Mouse (Mus musculus) B cell, adult 2 months (primary cell): Measurements from ENCODE around the gene Hgfac.

ENCODE experiments used
- DNase-seq, 2 experiments: peaks; one replicate each; pipeline ENCODE4 v3.0.0; 2022

The Hgfac gene

DNA sequence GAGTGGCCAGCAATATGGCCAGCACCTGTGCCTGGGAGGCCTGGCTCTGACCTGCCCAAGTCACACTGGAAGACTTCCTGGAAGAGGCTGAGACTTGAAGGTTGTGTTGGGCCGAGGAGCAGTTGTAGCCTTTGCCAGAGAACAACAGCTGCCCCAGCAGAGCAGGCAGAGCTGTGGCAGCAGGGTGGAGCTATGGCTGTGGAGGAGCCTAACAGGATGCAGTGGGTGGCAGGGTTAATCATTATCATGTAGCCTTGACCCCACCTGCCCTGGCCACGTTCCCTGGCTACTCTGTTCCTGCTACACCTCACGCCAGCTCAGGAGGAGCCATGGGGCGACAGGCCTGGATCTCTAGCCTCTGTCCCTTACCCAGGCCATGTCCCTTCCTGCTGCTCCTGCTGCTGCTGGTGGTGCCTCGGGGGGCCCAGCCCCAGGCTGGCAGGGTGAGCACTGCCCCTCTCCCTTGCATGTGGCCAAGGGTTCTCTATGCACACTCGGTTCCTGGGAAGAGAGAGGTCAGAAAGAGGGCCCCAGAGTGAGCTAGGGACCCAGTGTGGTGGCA is at the start of gene Hgfac:
Hgfac (plus strand) TSS at position 242 of the 562 bp plus-strand sequence.
- no peak for DNase-seq

DNA sequence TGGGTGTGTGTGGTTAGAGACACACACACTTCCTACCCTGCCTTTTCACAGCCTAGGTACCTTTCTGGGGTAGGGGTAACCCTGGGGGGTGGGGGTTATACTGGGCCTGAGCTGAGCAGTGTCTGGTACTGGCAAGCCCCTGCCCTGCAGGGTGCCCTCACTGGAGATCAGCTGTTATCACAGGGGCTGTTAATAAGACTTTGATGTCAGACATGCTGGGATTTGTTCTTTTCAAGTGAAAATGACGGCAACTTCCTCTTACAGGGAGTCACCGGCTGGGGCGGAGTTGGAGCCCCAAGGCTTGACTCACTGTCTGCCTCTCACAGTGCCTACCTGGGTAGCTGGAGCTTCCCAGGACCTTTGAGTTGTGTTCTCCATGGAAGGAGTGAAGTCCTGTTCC is 42.6 kb upstream of the Hgfac start:
- DNase-seq = peak; percentile 4 to 12

DNA sequence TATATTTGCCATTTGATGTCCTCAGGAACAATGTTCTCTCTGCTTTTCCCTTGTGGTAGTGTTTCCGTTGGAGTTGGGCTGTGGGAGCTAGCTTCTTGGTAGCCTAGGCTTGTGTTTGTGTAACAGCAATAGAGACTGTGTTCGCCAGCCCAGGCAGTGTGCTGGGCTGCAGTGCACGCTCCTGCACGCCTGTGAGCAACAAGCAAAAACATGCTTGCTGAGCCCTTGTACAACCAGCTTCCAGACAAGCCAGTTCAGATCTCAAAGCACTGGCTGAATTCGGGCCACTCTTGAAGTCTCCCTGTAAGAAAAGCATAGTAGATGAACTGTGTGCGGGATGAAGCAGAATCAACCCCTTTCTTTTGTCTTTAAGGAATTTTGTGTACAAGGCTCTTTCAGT is 42.0 kb upstream of the Hgfac start:
- DNase-seq = no peak

DNA sequence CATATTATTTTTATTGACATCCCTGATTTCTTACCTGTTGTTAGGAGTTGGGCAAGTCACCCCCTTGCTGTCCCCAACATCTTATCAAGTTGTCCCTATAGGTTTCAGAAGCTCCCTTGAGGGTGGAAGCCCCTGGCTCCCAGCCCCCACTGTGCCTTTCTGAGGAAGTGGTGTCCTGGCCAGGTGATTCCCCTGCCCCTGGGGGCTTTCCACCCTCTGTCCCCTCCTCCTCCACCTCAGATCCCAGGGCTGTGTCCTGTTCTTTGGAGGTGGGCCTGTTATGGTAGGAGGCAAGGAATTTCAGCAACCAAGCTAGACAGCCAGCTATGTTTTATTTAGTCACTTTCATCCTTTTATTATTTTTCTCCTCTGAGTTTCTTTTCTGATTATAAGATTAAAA is 41.0 kb upstream of the Hgfac start:
- peak; percentile 1 to 11 for DNase-seq

DNA sequence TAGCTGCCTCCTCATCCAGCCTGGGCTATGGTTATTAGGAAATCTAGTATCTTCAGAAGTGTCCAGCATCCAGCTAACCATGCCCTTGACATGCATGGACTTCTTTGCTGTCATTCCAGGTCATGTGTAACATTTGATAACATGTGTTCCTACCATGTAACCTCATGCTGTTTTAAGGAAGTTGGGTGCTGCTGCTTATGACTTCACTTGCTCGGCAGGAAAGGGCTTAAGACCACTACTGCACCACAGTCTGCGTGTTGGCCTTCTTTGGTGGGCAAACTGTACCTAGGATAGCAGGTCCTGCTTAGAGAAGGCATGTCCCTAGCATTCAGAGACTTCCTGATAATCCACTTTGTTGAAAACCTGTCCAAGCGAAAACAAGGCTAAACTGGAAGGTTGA is 40.2 kb upstream of the Hgfac start:
- no peak for DNase-seq

DNA sequence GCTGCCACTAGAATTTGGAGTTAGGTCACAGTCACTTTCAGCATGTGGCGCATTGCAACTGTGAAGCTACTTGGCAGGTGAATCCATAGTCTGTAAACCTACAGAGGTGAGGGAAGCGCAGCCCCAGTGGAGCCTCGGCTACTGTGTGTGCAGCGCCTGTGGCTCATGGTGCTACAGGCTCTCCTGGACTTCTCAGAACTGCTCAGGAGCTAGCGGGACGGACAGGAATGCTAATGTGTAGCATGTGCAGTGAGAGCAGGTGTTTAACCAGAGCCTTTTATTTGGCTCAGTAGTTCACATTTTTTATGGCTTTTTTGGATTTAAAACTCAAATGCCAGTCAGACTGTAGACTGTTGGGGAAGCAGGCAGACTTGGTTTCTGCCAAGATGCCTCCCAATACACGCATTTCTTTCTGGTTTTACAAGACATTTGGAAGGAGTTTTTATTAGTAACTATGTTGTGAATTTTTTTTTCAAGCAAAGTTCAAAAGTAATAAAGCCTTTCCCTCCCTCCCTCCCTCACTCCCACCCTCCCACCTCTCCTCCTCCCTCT is 37.6 kb upstream of the Hgfac start:
- DNase-seq = no peak

DNA sequence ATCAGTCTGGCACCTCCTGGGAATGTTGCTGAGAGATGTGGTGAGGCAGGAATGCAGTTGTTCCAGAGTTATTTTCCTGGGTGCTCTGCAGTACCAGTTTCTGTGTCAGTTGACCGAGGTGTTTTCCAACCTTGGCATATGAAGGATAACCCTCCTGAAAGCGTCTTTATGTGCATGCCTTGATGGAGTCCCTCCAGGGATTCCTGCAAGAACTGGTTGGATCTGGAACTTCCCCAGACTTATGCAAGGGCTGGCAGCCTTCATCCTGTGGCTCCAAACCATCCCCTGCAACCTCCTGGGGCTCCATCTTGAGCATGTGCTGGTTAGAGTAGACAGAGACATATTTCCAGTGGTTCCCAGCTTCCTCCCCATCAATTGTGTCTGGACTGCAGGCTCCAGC is 36.5 kb upstream of the Hgfac start:
- DNase-seq = no peak

DNA sequence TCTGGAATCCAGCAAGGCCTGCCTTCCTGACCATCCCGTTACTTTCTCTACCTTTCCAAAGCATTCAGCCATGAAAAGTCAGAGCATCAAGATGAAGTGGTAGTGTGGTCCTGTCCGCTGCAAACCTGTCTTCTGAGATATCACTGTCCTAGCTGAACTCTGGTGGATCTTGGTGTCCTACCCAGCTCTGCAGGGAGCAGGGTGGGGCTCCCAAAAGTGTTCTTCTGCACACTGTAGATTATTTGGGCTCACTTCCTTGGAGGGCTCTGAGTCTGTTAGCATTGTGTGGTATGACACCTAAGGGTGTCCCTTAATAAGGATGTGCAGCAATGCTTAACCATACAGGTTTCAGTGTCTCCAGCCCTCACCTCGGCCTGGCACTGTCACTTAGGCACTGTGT is 35.6 kb upstream of the Hgfac start:
- DNase-seq = no peak

DNA sequence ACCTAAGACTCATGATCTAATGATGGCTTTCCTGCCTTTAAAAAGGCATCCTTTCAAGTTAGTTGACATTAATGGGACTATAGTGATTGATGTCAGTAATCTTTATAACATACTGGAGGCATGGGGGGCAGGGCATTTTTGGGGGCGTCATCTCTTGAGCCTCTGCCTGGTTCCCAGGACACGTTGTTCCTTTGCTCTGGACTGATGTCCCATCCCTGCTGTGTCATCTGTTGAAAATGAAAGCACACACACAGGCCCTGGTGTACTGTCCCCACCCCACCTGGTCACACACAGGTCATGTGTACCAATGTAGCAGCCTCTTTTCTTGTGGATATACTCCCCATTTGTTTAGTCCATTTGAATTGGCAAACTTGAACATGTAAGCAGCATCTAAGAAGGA is 34.7 kb upstream of the Hgfac start:
- no peak for DNase-seq

DNA sequence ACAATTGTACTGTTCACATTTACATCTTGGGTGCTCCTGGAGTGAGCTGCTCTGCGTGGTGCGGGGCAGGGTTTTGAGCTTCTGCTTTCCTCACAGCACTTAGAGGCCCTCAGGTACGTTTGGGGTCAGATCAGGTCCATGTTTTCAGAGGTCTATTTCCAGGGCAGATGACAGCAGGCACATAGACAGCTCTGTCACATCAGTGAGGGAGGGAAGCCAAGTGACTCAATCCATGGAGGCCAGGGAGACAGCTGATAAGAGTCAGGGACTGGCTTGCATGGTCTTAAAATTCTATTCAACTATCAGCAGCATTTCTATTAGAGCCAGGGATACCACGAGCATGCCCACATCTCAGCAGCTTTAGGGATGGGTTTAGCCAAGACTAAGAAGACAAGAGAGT is 32.1 kb upstream of the Hgfac start:
- no peak for DNase-seq

DNA sequence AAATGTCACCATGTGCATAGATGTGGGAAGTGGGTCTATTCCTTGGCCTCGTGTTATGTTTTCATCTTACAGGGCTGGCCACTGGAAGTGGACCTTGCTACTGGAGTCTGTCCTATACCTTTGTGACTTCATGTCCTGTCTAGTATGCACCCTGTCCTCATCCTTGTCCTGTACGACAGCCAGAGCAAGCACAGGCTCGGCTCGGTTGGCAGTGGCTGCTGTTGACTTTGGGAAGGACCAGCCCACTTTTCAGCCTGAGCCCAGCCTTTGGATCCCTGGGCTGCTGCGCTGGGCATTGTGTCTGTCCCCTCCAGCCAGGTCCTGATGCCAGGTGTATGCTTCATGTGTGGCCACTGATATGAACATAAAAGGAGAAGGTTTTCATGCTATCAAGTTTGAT is 30.7 kb upstream of the Hgfac start:
- no peak for DNase-seq

DNA sequence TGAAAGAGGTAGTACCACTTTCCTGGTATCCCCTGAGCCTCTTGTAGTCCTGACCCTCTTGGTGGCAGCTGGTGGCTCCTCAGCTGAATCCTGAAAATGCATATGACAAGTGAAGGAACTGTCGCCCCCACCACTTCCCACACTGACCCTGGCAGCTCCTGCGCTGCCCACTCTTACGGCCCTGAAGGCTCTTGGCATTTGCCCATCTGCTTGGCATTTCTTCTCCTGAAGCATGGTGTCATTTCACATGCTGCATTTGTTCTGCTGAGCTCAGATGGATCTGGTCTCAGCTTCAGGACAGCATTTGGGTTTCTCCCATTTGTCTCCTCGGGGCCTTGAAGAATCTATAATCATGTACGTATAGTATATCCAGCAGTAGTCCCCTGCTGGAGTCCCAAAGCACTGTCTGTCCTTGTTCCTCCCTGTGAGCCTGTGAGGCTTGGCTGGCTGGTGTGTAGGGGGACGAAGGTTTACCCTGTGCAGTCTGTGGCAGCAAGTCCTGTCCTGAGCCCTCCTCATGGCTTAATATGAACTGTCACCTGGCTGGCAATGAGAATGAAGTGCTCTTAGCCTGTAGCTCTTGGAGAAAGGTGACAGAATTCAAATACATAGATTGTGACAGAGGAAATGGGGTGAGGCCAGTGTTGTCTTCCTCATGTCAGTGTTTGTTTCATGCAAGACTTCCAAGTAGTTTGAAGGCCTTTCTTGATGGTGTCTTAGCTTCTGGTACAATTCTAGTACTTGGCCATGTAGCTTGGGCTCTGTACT is 30.0 kb upstream of the Hgfac start:
- no peak for DNase-seq

DNA sequence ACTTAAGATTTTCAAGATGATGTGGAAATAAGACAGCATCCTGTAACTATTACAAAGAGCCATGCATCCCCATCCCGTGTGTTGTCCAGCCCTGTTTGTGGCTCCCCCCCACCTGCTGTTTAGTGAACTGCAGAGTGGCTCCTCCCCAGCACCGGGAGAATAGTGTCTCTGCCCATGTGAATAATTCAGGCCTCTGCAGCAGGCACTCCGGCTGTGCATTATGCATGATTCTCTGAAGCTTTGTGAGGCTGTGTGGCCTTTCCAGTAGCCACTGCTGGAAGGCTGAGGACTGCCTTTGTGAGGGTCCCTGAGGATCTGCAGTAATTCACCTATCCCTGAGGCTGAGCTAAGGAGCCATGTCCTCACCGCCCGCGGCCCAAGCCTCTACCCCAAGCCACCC is 27.3 kb upstream of the Hgfac start:
- DNase-seq = no peak

DNA sequence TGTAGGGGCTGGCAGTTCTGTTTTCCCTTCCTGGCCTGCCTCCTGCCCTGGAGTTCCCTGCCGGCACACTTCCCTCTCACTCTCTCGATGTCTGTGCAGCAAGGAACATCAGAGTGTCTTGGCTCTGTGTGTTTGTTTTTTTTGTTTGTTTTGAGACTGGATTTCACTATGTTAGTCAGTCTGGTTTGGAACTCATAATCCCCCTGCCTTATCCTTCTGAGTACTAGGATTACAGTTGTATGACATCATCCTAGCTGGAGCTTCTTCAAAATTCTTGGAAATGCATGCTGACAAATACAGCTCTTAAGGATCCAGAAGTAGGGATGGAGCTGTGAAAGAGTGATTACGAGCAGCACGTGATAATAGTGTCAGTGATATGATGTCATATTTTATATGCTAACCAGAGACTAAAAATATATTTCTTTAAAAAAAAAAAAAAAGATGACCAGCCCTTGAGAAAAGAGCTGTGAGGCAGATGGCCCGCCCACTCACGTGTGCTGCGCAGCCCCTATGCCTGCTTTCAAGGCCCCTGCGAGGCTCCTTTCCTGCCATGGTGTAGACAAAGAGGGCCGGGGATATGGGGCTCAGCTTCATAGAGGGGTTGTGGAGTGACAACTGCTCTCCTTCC is 21.5 kb upstream of the Hgfac start:
- DNase-seq = no peak

DNA sequence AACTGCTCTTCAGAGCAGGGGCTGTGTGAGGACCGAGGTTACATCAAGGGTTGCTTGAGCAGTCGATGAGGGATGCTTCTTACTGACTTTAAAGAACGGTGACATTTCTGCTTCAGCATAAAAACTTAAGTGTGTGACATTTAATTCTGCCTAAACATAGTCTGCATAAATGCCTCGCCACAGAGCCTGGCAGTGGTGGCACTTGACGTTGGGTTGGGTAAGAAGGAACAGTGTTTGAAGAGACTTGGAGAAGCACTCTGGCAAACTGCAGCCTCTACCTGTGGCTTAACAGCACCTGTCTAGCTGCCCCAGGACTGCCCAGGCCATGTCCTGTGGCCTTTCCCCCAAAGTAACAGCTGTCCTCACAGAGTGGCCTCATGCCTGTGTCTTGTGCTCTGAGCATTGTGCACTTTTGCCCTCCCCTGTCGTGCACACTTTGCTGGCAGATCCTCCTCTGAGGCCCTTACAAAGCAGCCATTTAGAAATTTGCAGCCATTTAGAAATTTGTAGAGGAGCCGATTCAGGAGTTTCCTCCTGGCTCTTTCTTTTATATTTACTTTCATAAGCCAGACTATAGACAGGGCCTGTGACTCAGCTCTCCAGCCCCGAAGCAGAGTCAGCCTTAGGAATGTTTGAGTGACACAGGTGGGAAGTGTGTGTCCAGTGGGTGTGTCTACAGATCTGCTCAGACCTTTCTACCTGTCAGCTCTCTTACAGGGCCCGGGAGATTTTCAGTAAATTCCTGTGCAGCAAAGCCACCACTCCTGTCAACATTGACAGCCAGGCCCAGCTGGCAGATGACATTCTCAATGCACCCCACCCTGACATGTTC is 20.7 kb upstream of the Hgfac start:
- DNase-seq = no peak

DNA sequence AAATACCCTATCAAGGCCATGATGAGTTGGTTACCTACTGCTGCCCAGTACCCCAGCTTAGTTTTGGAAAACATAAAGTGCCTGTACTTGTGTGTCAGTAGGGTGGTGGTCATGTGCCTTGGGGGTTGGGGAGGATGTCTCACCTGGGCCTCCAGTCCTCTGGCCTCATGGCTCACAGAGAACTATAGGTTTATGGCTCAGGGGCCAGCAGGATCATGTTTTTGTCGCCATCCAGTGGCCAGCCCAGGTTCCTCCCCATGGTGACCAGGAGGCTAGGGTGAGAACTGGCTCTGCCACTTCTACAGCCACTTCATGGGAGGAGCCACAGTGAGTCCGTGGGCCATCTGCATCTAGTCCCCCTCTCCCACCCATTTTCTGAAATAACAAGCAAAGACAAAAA is 16.3 kb upstream of the Hgfac start:
- peak; percentile 35 to 41 for DNase-seq

DNA sequence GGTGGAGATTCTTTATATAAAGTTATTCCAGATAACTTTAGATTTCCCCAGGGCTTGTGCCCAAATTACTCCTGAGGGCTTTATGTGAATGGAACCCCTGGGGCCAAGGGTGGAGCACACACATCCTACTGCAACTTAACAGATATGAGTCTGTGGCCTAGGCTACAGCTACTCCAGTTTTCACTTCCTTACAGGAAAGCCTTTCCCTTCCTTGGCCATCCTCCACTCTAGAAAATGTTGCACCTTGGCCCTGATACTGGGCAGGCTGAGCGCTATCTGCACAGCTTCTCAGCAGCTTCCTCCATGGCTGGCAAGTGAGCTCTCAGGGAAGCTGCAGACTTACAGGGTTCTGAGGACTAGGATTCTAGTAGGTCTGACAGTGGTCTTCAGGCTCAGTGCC is 12.0 kb upstream of the Hgfac start:
- DNase-seq = no peak

DNA sequence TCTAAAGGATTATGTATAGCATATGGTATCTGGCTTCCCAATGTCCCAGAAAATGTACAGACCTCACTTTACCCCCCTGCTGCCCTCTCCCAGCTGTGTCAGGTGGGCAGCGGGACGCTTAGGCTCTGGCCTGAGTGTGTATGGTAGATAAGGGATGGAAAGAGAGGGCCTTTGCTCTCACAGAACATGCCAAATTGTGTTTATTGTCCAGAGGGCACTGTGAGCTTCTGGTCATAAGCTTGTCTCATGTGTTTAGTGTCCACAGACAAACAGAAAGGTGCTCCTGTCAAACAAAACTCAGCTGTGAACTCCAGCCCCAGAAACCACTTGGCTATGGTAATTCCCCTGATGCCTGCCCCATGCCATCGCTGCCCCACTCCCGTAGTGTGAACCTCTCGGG is 11.6 kb upstream of the Hgfac start:
- DNase-seq = no peak

DNA sequence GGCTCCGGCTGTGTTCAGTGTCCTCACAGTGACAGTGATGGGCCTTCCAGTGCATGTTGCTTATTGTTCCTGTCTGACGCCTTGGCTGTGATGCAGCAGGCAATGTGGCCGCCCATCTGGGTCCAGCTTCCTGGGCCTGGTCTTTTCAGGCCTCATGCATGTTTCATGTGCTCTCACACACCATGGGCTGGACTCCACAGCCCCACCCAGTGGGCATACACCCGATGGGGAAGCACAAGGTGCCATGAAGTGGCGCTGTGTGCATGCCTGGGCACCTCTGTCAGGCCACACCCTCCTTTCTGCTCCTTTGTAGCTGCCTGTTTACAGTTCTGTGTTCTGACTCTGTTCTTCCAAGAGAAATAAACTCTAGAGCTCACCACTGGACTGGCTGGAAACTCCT is 8.2 kb upstream of the Hgfac start:
- peak; percentile 44 to 51 for DNase-seq

DNA sequence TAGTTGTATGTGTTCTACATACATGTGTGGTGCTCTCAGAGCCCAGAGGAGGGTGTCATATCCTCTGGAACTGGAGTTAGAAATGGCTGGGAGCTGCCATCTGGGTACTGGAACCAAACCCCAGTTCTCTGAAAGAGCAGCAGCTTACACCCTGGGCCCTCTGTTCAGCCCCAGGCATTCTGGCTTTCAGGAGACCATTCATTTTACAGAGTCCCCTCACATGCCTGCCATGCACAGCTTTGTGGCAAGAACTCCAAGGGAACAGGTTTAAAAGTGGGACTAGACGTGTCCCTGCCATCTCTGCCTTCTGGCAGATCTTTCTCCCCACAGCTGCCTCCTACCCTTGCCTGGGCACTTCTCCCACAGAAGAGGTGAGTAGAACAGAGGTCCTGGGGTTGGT is 7.7 kb upstream of the Hgfac start:
- DNase-seq = no peak

DNA sequence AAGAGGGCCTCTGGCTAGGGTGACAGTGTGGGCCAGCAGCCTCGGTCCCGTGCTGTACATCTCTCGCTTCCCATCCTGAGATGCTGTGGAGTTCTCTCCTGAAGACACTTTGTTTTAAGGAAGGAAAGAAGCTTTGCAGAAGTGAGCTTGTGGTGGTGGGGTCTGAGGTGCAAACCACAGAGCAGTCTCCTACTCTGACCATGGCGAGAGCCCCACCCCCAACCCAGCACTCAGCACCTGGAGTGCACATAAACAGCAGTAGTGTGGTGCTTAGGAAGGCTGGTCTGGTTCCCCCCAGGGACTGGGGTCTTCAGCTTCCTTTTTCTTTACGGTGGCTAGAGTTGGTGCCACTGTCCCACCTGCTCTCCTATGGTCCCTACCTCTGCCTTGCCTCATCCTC is 6.2 kb upstream of the Hgfac start:
- no peak for DNase-seq

DNA sequence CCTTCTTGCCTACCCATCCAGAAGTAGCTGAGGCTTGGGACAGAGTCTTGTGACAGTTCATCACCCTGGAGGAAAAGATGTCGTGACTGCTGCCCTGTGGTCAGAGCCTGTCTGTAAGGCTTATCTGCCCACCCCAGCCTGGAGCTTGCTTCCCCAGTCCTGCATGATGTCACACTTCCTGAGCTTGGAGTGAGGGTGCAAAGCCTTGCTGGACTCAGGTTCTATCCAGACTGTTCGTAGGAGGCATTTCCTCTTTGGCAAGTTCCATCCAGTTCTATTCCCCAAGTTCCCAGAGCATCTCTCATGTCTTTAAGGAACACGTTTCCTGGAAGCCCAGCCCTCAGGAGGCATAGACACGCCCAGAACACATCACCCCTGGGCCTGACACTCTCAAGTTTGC is 5.5 kb upstream of the Hgfac start:
- no peak for DNase-seq

DNA sequence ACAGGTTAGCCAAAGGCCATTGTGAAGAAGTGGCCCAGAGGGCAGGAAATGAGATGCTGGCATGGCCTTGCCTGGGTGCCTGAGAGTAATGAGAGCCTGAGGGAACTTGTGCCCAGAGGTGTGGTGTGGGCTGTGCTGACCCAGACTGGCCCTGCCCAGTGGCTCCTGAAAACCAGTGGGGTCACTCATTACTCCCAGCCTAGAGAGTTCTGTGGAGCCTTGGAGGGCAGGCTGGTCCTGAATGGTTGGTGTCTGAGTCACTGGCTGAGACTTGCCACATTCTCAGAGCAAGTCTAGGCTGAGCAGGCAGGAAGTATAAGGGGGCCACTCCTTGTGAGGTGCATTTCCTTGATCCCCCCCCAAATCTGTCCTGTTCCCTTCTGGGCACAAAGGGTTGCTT is 3.9 kb upstream of the Hgfac start:
- DNase-seq = no peak
